Comparison of ENCODE assay signal across 30 mouse cellular contexts in genomic region chr11:86725607-86726006, GRCm38 (mm10).
"Had no signal": no experiment of that assay in that cellular context is flagged by ENCODE, and none has a peak within 500 bp of the region (broad histone marks: within the 10 kb centered on the region; RNA-seq: fewer than 3 reads in every experiment).

No protein-coding gene starts in this region.

- H3K27me3 ChIP-seq: heart, embryonic 12.5 days; heart, embryonic 13.5 days; heart, embryonic 15.5 days; hindbrain, embryonic 12.5 days; hindbrain, embryonic 13.5 days; hindbrain, embryonic 15.5 days; intestine, embryonic 15.5 days; kidney, embryonic 15.5 days had no signal

- H3K9me3 ChIP-seq: heart, embryonic 12.5 days; heart, embryonic 13.5 days; heart, embryonic 15.5 days; hindbrain, embryonic 10.5 days; hindbrain, embryonic 12.5 days; hindbrain, embryonic 13.5 days; hindbrain, embryonic 15.5 days; intestine, embryonic 15.5 days; kidney, embryonic 15.5 days had no signal

- H3K9ac ChIP-seq: heart, embryonic 12.5 days; heart, embryonic 13.5 days; heart, embryonic 15.5 days; hindbrain, embryonic 12.5 days; hindbrain, embryonic 13.5 days; hindbrain, embryonic 14.5 days; hindbrain, embryonic 15.5 days; intestine, embryonic 15.5 days; kidney, embryonic 15.5 days had no signal

- DNase-seq: heart, postnatal 10 days; heart, postnatal 14 days; heart, postnatal 36 days; heart, postnatal 4 days; kidney, adult 11 months; kidney, adult 18-20 months; kidney, adult 8-10 months; kidney, postnatal 10 days; kidney, postnatal 4 days; layer of hippocampus, adult 9-11 months; layer of hippocampus, postnatal 36 days had no signal

- ATAC-seq: hindbrain, embryonic 16.5 days; hindbrain, postnatal 0 days; inflammation-experienced regulatory T-cells, adult 6 months; intestine, embryonic 15.5 days; intestine, embryonic 16.5 days; intestine, postnatal 0 days had no signal

- H3K4me3 ChIP-seq: heart, embryonic 12.5 days; heart, embryonic 13.5 days; heart, embryonic 15.5 days; hindbrain, embryonic 10.5 days; hindbrain, embryonic 12.5 days; hindbrain, embryonic 13.5 days; hindbrain, embryonic 15.5 days; intestine, embryonic 15.5 days; kidney, embryonic 15.5 days; layer of hippocampus, adult 2 months; left cerebral cortex, adult 2 months had no signal

- H3K4me1 ChIP-seq: heart, embryonic 12.5 days; hindbrain, embryonic 10.5 days; hindbrain, embryonic 12.5 days; hindbrain, embryonic 13.5 days; hindbrain, embryonic 15.5 days; intestine, embryonic 15.5 days; kidney, embryonic 15.5 days had no signal

- H3K27ac ChIP-seq: heart, embryonic 13.5 days; heart, embryonic 15.5 days; hindbrain, embryonic 10.5 days; hindbrain, embryonic 12.5 days; hindbrain, embryonic 13.5 days; hindbrain, embryonic 14.5 days; hindbrain, embryonic 15.5 days; hindbrain, postnatal 0 days; intestine, embryonic 15.5 days; kidney, embryonic 15.5 days; kidney, postnatal 0 days; layer of hippocampus, adult 2 months; left cerebral cortex, adult 2 months had no signal

- H3K4me2 ChIP-seq: heart, embryonic 11.5 days; heart, embryonic 12.5 days; heart, embryonic 13.5 days; heart, embryonic 15.5 days; hindbrain, embryonic 12.5 days; hindbrain, embryonic 13.5 days; hindbrain, embryonic 14.5 days; hindbrain, embryonic 15.5 days; intestine, embryonic 15.5 days; kidney, embryonic 15.5 days had no signal
